Mouse (Mus musculus) layer of hippocampus, adult 11-12 months (tissue): ENCODE measurements around the gene Rims1.

Experiments
- DNase-seq: peaks from one replicate; pipeline ENCODE4 v3.0.0; 2022; ENCODE audit warnings: low spot score

Rims1 gene

GRCm38 (mm10) chr1:22805726-22806625 lies at the start of gene Rims1:
Rims1 (minus strand) TSS chr1:22805994.
- DNase-seq: peak; percentile 71

GRCm38 (mm10) chr1:22806626-22807096 lies 867 bp upstream of the Rims1 start:
- DNase-seq: peak; percentile 18

DNA sequence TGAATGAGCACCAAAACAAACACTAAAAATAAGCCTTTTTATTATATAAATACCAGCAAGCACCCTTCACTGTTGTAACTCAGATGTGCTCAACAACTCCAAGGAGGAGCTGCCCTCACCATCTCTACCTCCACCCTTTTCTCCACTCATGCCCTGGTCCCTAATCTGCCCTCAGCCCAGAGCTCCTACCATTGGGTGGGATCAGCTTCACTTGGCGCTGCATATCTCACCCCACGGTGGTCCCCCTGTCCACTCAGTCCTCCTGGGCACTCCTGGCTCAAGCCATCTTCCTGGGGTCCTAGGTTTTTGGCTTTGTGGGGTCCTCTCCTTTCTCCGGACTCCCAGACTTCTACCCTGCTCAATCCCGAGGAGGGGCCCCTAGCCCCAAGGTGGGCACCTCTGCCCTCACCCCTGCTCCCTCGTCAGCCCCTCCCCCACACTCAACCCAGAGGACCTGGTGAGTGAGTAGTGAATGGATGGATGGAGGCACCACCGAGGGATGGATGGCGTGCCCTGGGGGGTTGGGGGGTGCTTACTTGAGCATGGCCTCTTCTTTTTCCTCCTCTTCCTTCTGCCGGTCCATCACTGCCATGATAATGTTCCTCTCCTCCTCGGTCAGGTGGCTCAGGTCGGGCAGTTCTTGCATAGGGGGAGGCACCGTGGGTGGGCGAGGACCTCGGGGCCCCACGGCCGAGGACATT lies 619 bp downstream of the Rims1 start:
- peak; percentile 29 for DNase-seq

- no peak for DNase-seq
Measured at GRCm38 (mm10) chr1:22804148-22804885, 1.5 kb downstream of the Rims1 start.

- DNase-seq: no peak
Measured at GRCm38 (mm10) chr1:22803471-22803870, 2.3 kb downstream of the Rims1 start.

DNA sequence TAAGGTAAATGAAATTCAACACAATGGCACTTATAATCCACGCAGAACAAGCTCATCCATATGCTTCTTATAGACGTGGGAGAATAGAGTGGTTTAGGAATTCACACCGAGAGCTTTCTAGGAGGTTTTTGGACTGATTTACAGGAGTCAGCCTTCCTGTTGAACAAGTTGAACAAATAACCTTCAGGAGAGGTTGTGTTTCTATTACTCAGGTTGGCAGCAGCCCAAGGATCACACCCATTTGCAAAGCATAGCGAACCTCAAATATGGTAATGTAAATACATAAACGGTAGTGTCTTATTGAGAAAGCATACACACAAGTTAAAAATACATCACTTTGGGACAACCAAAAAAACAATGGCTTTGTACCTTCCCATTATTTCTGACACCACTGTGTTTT lies 5.5 kb downstream of the Rims1 start:
- no peak for DNase-seq

DNA sequence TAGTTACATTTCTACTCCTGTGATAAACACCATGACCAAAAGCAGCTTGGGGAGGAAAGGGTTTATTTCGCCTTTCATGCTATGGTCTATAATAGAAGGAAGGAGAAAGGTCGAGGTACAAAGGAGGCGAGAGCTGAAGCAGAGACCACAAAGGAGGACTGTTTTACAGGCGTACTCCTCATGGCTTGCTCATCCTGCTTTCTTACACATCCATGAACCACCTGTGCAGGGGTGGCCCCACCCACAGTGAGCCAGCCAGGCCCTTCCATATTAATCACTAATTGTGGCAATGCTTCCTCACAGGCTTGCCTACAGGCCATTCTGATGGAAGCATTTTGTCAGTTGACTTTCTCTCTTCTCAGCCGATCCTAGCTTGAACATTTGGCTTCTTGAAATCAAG lies 8.7 kb downstream of the Rims1 start:
- DNase-seq: no peak

- DNase-seq: no peak
Measured at GRCm38 (mm10) chr1:22789391-22789909, 16.3 kb downstream of the Rims1 start.

DNA sequence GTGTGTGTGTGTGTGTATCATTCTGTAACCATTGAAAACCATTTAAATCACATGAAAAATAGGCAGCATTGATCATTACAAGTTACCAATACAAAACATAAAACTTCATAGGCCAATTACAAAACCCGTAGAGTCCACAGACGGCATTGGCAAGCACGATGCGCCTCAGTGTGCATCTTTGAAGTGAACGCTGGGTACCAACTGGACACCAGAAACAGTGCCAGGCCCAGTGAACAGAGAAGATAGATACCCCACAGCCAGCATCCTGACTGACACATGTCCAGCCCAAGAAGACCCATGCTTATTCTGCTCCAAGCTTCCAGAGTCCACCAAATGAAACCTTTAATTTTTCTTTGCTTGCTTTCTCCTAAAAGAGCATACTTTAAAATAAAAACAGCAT lies 18.2 kb downstream of the Rims1 start:
- DNase-seq: no peak

DNA sequence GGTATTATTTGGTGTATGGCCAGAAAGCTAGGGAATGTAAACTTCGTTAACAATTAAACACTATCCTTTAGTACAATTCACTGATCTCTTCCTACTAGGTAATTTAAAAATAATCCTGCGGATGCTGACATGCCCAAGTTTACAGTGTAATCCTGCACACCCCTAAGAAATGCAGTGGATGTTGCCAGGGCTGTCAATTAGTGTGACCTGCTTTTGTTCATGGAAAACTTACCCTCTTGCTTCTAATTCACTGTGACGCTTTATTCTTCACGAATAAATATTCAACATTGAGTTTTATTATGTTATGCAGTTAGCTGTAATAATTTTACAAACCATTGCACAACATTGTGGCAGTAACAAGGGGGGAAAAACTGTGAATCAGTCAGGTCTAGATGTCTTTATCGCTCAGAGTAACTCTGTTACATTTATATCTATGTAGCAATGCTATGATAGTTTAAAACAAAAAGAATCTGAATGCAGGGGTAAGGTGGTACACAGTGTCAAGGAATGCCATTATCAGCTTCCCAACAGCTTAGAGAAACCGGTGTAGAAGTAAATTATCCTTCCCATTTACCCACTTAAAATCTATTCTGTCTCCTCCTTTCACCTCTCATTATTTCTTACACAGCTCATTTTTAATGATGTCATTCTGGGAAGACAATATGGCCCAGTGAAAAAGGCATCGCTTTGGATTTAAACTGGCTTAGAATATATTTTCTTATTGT lies 35.1 kb downstream of the Rims1 start:
- DNase-seq: no peak

- DNase-seq: no peak
Measured at GRCm38 (mm10) chr1:22763376-22763775, 42.4 kb downstream of the Rims1 start.

DNA sequence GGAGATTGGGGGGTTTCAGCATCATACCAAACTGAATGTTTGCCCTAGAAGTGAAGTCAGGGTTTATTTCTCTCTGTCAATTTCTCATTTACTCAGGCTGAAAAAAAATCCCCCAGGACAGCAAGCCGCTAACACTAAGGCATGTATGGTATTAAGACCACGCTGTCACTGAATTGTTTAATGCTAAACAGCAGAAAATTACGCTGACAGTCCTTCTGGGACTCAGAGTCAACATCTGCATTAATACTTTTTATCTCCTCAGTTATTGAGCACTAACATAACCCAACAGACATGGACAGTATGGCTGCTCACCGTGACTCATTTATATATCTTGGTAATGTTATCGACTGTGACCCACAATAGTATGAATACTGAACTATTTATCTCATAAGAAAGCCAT lies 43.0 kb downstream of the Rims1 start:
- DNase-seq: no peak

- no peak for DNase-seq
Measured at GRCm38 (mm10) chr1:22750536-22750935, 55.3 kb downstream of the Rims1 start.

DNA sequence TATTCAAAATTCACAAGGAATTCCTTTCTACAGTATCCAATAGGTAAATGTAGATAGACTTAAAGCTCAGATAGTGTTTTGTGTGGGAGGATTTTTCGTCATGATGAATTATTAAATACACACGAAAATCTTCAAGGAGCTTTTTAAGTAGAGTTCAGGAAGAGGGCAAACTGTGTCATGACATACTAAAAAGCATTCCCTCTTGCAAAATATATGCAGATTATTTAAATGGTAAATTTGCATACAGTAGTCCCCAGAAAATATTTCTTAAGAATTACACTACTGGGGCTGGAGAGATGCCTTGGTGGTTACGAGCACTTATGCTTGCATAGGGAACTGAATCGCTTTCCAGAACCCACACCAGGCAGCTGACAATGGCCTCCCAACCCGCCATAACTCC lies 61.1 kb downstream of the Rims1 start:
- no peak for DNase-seq

DNA sequence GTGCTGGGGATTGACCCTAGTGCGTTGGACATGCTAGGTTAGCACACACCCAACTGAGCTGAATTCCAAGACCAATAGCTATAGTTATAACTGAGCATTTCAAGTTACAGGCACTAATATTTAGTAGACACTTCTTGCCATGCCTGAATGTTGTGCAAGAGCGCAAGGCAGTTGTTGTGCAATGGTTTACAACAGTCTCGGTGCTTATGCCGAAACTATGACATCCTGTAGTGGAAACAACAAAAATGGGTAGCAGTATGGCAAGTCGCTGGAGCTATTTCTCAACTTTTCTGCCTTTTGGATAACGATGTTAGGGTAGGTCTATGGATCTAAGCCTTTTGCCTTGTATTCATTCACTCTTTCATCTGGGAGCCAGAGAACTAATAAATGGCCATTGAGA lies 68.3 kb downstream of the Rims1 start:
- no peak for DNase-seq

GRCm38 (mm10) chr1:22734429-22734828 lies 71.4 kb downstream of the Rims1 start:
- DNase-seq: no peak

- no peak for DNase-seq
Measured at GRCm38 (mm10) chr1:22733281-22733680, 72.5 kb downstream of the Rims1 start.

- no peak for DNase-seq
Measured at GRCm38 (mm10) chr1:22728207-22728606, 77.6 kb downstream of the Rims1 start.

DNA sequence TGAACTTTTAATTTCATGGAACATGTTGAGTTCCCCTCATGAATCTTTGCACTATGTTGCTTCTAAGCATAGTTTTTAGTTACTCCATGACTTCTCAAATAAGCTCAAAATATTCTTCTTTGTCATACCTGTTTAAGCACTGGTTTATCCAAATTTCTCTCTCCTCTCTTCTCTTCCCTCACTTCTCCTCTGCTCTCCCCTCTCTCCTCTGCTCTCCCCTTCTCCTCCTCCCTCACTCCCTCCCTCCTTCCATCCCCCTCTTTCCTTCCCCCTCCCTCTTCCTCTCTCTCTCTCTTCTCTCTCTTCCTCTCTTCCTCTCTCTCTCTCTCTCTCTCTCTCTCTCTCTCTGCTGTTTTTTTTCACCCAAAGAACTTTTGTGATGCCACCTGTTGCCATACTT lies 84.1 kb downstream of the Rims1 start:
- no peak for DNase-seq

DNA sequence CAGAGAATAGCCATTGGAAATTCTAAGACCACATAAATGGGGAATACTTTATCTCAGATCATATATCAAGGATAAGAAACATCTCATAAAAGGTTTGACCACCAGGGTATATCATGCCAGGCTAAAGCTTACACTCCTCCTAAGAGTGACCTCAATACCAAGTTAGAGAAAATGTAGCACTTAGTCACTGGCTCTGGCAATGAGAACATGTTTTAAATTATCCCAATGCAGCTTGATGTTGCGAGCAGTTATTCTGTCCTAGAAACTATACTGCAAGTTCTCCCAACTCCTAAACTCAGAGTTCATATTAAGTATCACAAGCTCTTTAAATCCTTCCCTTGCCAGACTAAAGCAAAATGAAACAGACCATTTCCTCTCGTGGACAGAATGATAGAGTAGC lies 85.1 kb downstream of the Rims1 start:
- DNase-seq: no peak

- DNase-seq: peak; percentile 17
Measured at GRCm38 (mm10) chr1:22709461-22709860, 96.3 kb downstream of the Rims1 start.

DNA sequence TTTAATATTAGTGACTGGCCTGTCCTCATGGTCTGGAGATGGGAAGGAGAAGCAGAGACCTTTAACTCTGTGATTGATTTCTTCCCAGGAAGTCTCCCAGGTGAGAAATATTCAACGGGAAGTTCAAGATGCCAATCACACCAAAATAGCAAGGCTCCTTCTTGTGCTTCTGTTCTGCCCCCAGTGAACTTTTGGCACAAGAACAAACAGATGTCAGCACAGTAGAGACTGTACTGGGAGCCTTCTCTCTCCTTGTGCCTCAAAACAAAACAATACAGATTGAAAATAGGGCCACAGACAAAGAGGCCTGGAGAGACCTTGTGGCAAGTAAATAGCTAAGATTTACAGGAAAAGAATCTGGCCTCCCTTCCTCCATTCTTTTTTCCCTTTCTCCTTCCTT lies 110.7 kb downstream of the Rims1 start:
- DNase-seq: no peak
